Mouse (Mus musculus) testis, adult 2 months (tissue): ENCODE measurements around the gene Tgtp2. TPM values are rescaled to one million over a fixed set of nuclear protein-coding genes. Genes with fewer than 3 reads are reported as not detected.
"Not testable (repeated sequence)": the region's sequence is repeated elsewhere in the genome, so short reads cannot be mapped to it uniquely, and the experiment has no call there.

Experiments used
- H3K27ac ChIP-seq: fragments of 200-500 bp; 2 replicates; pipeline ENCODE4 v1.5.1; 2012; ENCODE audit warnings: low read depth, low read length; ENCODE audit not compliant: control insufficient read depth, insufficient read depth
- H3K27me3 ChIP-seq: fragments of 200-500 bp; 2 replicates; pipeline ENCODE4 v1.6.1; 2012; ENCODE audit warnings: mild to moderate bottlenecking, low read length, moderate library complexity; ENCODE audit not compliant: control insufficient read depth, insufficient read depth
- H3K36me3 ChIP-seq: fragments of 200-500 bp; 2 replicates; pipeline ENCODE4 v1.6.1; 2012; ENCODE audit warnings: mild to moderate bottlenecking, low read length; ENCODE audit not compliant: control insufficient read depth, insufficient read depth
- H3K4me1 ChIP-seq: fragments of 200-500 bp; 2 replicates; pipeline ENCODE4 v1.6.1; 2012; ENCODE audit warnings: low read length; ENCODE audit not compliant: control insufficient read depth, insufficient read depth
- H3K4me3 ChIP-seq: fragments of 200-500 bp; 2 replicates; pipeline ENCODE4 v1.5.1; 2012; ENCODE audit warnings: low read depth, mild to moderate bottlenecking, low read length, moderate library complexity, mixed read lengths; ENCODE audit not compliant: control insufficient read depth
- CTCF ChIP-seq: fragments of 200-500 bp; IDR thresholded peaks from 2 replicates; pipeline ENCODE4 v1.5.1; 2012; ENCODE audit warnings: low read depth, mild to moderate bottlenecking, inconsistent platforms, low read length, moderate library complexity; ENCODE audit not compliant: control insufficient read depth, insufficient read depth, insufficient replicate concordance
- POLR2A ChIP-seq: fragments of 200-500 bp; IDR thresholded peaks from 2 replicates; pipeline ENCODE4 v1.6.1; 2012; ENCODE audit warnings: low read depth, mild to moderate bottlenecking, inconsistent platforms, low read length, moderate library complexity; ENCODE audit not compliant: control insufficient read depth
- polyA plus RNA-seq: library from polyadenylated mRNA; depleted of rRNA; stranded (reverse); fragments of >200 nt; gene quantifications from 2 replicates; pipeline ENCODE4 v1.2.3, GENCODE M21; 2012; rRNA removed

Tgtp2 gene
- polyA plus RNA-seq: 0.08 and 0.63 TPM in 2 replicates

- not testable (repeated sequence) for H3K36me3 ChIP-seq, H3K4me3 ChIP-seq, H3K27me3 ChIP-seq, H3K27ac ChIP-seq, H3K4me1 ChIP-seq
Measured at GRCm38 (mm10) chr11:49063713-49064469, at the start of gene Tgtp2. Tgtp2 (minus strand) TSS chr11:49064206.

GRCm38 (mm10) chr11:49112624-49113219, 48.7 kb upstream of the Tgtp2 start:
- H3K4me3 ChIP-seq: no peak overlapping the region
- H3K4me1 ChIP-seq: no peaks in the 10 kb centered on the region
- TF ChIP-seq POLR2A (no peak), CTCF (no peak)

GRCm38 (mm10) chr11:49111000-49111399, 47.0 kb upstream of the Tgtp2 start:
- Histone ChIP-seq H3K4me1 (no peaks in the 10 kb centered on the region), H3K27me3 (no peaks in the 10 kb centered on the region), H3K4me3 (no peak overlapping the region), H3K36me3 (no peaks in the 10 kb centered on the region), H3K27ac (no peak overlapping the region)
- TF ChIP-seq POLR2A: no peak
- no peak for TF ChIP-seq CTCF

More at GRCm38 (mm10) chr11:49112624-49113219, 48.7 kb upstream of the Tgtp2 start:
- Histone ChIP-seq H3K27me3 (no peaks in the 10 kb centered on the region), H3K36me3 (no peaks in the 10 kb centered on the region), H3K27ac (no peak overlapping the region)

DNA sequence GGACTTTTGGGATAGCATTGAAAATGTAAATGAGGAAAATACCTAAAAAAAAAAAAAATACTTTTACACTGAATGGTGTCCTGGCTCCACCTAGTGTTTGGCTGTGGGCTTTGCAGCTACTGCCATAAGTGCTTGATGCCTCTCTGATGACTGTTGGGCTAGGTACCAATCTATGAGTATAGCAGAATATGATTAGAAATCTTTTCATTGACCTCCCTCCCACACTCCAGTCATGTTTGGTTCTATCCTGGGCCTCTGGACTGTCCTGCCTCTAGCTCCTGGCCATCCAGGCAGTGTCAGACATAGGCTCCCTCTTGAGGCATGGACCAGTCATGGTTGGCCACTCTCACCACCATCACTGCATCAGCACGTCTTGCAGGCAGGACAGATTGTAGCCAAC, 44.8 kb upstream of the Tgtp2 start:
- H3K4me3 ChIP-seq: no peak overlapping the region

DNA sequence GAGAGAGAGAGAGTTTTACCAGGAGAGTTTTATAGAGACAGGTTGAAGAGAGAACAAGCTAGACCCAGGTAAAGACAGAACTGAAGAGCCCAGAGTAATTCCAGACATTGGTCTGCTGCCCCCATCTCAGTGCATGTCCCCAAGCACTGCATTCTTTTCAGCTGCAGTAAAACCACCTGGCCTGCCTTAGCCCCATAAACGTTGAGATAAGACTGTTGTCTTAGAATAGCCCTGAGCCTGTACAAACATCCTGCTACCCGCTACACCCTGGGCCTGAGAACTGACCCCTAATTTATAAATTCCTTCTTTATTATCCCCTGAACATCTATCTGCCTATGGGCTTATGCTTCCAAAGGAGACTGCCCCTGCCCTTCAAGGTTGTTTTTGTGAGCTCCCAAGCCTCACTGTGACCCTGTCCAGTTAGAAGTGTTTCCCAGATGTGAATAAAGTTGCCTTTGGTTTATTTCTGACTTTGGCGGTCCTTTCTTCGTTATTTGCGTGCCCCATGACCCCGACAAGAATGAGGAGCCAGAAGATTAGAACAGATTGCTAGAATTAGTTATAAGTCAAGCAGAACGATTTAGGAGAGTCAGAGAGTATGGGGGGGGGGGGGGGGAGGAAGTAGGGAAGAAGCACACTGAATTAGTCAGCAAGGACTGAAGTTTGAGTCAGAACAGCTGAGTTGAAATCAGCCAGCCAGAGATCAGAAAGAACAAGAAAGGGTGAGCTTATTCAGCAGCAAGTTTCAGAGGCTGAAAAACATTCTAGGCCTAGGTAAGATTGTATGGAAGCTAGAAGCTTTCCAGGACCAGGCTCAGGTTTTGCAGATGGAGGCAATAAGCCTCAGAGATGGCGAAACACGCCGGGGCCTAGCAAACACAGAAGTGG, 43.9 kb upstream of the Tgtp2 start:
- H3K4me3 ChIP-seq: no peak overlapping the region
- H3K36me3 ChIP-seq: no peaks in the 10 kb centered on the region
- no peak overlapping the region for H3K27ac ChIP-seq
- TF ChIP-seq POLR2A (no peak), CTCF (no peak)
- H3K4me1 ChIP-seq: peaks cover 4% of the 10 kb centered on the region; the same call in 1 of the 2 replicates
- no peaks in the 10 kb centered on the region for H3K27me3 ChIP-seq

More for the DNA sequence above, 44.8 kb upstream of the Tgtp2 start:
- TF ChIP-seq POLR2A: no peak
- TF ChIP-seq CTCF: peak; percentile 1; the same call in 1 of the 2 replicates
- no peaks in the 10 kb centered on the region for H3K27me3 ChIP-seq
- H3K4me1 ChIP-seq: no peaks in the 10 kb centered on the region
- H3K27ac ChIP-seq: no peak overlapping the region
- no peaks in the 10 kb centered on the region for H3K36me3 ChIP-seq

GRCm38 (mm10) chr11:49105752-49106151, 41.7 kb upstream of the Tgtp2 start:
- Histone ChIP-seq H3K4me3 (no peak overlapping the region), H3K27ac (no peak overlapping the region), H3K4me1 (peaks cover 9% of the 10 kb centered on the region), H3K36me3 (no peaks in the 10 kb centered on the region), H3K27me3 (no peaks in the 10 kb centered on the region)
- no peak for TF ChIP-seq POLR2A
- no peak for TF ChIP-seq CTCF
